Mouse (Mus musculus): ENCODE measurements at regions not wholly inside any gene's neighbourhood (a gene's known extent, or its start where the extent isn't known, plus 50 kb on each side); places are given as distances from the start of the nearest gene placed in this dataset.
"Not testable (repeated sequence)": the region's sequence is repeated elsewhere in the genome, so short reads cannot be mapped to it uniquely, and the experiment has no call there.

GRCm38 (mm10) chr8:39357111-39357510, 1317.8 kb upstream of the Adam24 start:
- H3K27ac ChIP-seq, result no peak overlapping the region
- 75% methylated on average over 1 of the region's 1 CpGs for WGBS
- no peaks in the 10 kb centered on the region for H3K36me3 ChIP-seq
- no peak for DNase-seq (ENCODE audit: low spot score)
- H3K4me1 ChIP-seq, result no peaks in the 10 kb centered on the region
- H3K4me3 ChIP-seq, result no peak overlapping the region
- H3K9me3 ChIP-seq, result no peaks in the 10 kb centered on the region
- H3K27me3 ChIP-seq (ENCODE audit: insufficient read depth, poor library complexity, severe bottlenecking), result no peaks in the 10 kb centered on the region

- H3K4me3 ChIP-seq, result no peak overlapping the region
- H3K27ac ChIP-seq, result no peak overlapping the region
- no peaks in the 10 kb centered on the region for H3K9me3 ChIP-seq
- H3K4me1 ChIP-seq, result no peaks in the 10 kb centered on the region
- no peak for DNase-seq (ENCODE audit: low spot score)
- H3K27me3 ChIP-seq (ENCODE audit: insufficient read depth, poor library complexity, severe bottlenecking), result no peaks in the 10 kb centered on the region
- 88% methylated on average over 3 of the region's 3 CpGs for WGBS
- H3K36me3 ChIP-seq, result no peaks in the 10 kb centered on the region
These were observed 1317.0 kb upstream of the Adam24 start for GRCm38 (mm10) chr8:39357865-39358264.

GRCm38 (mm10) chr8:39366346-39366745, 1308.5 kb upstream of the Adam24 start:
- H3K9me3 ChIP-seq; H3K27ac ChIP-seq; H3K27me3 ChIP-seq (ENCODE audit: insufficient read depth, poor library complexity, severe bottlenecking); H3K36me3 ChIP-seq; DNase-seq (ENCODE audit: low spot score); H3K4me1 ChIP-seq; H3K4me3 ChIP-seq: not testable (repeated sequence)
- 90% methylated on average over 2 of the region's 2 CpGs for WGBS

Measured in heart, embryonic 10.5 days (tissue).